Comparison of ENCODE assay signal across 8 mouse cellular contexts in genomic region chr8:94781838-94782235, GRCm38 (mm10). TPM values are rescaled to one million over a fixed set of nuclear protein-coding genes. Genes with fewer than 3 reads are reported as not detected.
DNase-seq lines count a peak whose midpoint lies in the region; ATAC-seq and TF ChIP-seq lines count a peak whose summit lies in the region.
"Had no signal": no experiment of that assay in that cellular context is flagged by ENCODE, and none has a peak within 500 bp of the region (broad histone marks: within the 10 kb centered on the region; RNA-seq: fewer than 3 reads in every experiment).

No protein-coding gene starts in this region.

- DNase-seq in right cerebral cortex, adult 18-20 months = peak; percentile 53
- no peak for DNase-seq in right cerebral cortex, postnatal 25 days
- DNase-seq in thymus, adult 2 months = no peak
- no peak for DNase-seq in left cerebral cortex, postnatal 14 days (ENCODE audit: low spot score in 2 of 2)
- no peak for DNase-seq in adrenal gland, adult 18-20 months (ENCODE audit: low spot score in 2 of 2)

- 13% methylated on average over 11 of the region's 11 CpGs for WGBS in heart, embryonic 13.5 days
- WGBS in limb, embryonic 13.5 days = 7% methylated on average over 11 of the region's 11 CpGs
- WGBS in thymus, adult 2 months = 43% methylated on average over 11 of the region's 11 CpGs

- no peaks in the 10 kb centered on the region for H3K9me3 ChIP-seq in heart, embryonic 13.5 days
- H3K9me3 ChIP-seq in limb, embryonic 13.5 days = no peaks in the 10 kb centered on the region

- no peak for TF ChIP-seq CTCF in thymus, adult 2 months (IDR thresholded peaks at IDR 0.05; ENCODE audit: borderline replicate concordance, control insufficient read depth, extremely low read depth, insufficient read depth, low read length, poor library complexity)

- no peak overlapping the region for H3K27ac ChIP-seq in heart, embryonic 13.5 days (replicated peaks)
- no peak overlapping the region for H3K27ac ChIP-seq in limb, embryonic 13.5 days
- H3K27ac ChIP-seq in thymus, adult 2 months (ENCODE audit: control insufficient read depth, insufficient read depth, low read length) = no peak overlapping the region

- peaks cover 63% of the 10 kb centered on the region for H3K4me1 ChIP-seq in heart, embryonic 13.5 days
- peaks cover 39% of the 10 kb centered on the region for H3K4me1 ChIP-seq in limb, embryonic 13.5 days
- peaks cover 4% of the 10 kb centered on the region; the same call in 1 of the 2 replicates for H3K4me1 ChIP-seq in thymus, adult 2 months (replicated peaks; ENCODE audit: control insufficient read depth, insufficient read depth, low read length)

- no peaks in the 10 kb centered on the region for H3K36me3 ChIP-seq in heart, embryonic 13.5 days
- no peaks in the 10 kb centered on the region for H3K36me3 ChIP-seq in limb, embryonic 13.5 days
- H3K36me3 ChIP-seq in thymus, adult 2 months (ENCODE audit: control insufficient read depth, insufficient read depth, low read length) = no peaks in the 10 kb centered on the region

- TF ChIP-seq POLR2A in thymus, adult 2 months (IDR thresholded peaks at IDR 0.05; ENCODE audit: control insufficient read depth, extremely low read depth, insufficient read depth, low read length, poor library complexity) = no peak

- H3K9ac ChIP-seq in heart, embryonic 13.5 days = peak overlapping the region; percentile 15
- H3K9ac ChIP-seq in limb, embryonic 13.5 days = no peak overlapping the region

- intact Hi-C loops in left cerebral cortex, postnatal 14 days (cut with DNase I) = no loop called here

- ATAC-seq in heart, embryonic 13.5 days (ENCODE audit: extremely low read depth, insufficient number of reproducible peaks, low FRiP score, low TSS enrichment) = peak; percentile 22; the same call in 1 of the 2 replicates
- peak; percentile 52; the same call in 1 of the 2 replicates for ATAC-seq in limb, embryonic 13.5 days (ENCODE audit: low FRiP score, low read depth)

- peak overlapping the region; percentile 53 for H3K4me2 ChIP-seq in heart, embryonic 13.5 days
- H3K4me2 ChIP-seq in limb, embryonic 13.5 days (replicated peaks) = peak overlapping the region; percentile 40

- no peaks in the 10 kb centered on the region; the same call in 1 of the 2 replicates for H3K27me3 ChIP-seq in heart, embryonic 13.5 days (replicated peaks)
- no peaks in the 10 kb centered on the region for H3K27me3 ChIP-seq in limb, embryonic 13.5 days
- H3K27me3 ChIP-seq in thymus, adult 2 months (ENCODE audit: control insufficient read depth, insufficient read depth, low read length) = no peaks in the 10 kb centered on the region

- 0 out of 2 replicates have a peak overlapping the region, but pooled peaks have one; percentile 4 for H3K4me3 ChIP-seq in heart, embryonic 13.5 days
- no peak overlapping the region for H3K4me3 ChIP-seq in limb, embryonic 13.5 days
- no peak overlapping the region for H3K4me3 ChIP-seq in thymus, adult 2 months (ENCODE audit: control insufficient read depth, insufficient read depth, low read length)
- H3K4me3 ChIP-seq: erythroblast, embryonic 14.5 days had no signal

RNA-seq across cellular contexts. Expression of gene Cx3cl1, which starts 10.0 kb away (rescaled TPM):
- 11.2 and 12.9 TPM in 2 replicates for polyA plus RNA-seq in heart, embryonic 13.5 days (2015; fragmentation: Nextera tagmentation; extraction: Ambion mirVana)
- polyA plus RNA-seq in limb, embryonic 13.5 days (2015; fragmentation: Nextera tagmentation; extraction: Ambion mirVana) = 6.3 and 6.8 TPM in 2 replicates
- 31.0 and 33.8 TPM in 2 replicates for polyA plus RNA-seq in thymus, adult 2 months (2012; rRNA removed)
- total RNA-seq in left cerebral cortex, postnatal 14 days (2021) = 100 to 1,000 TPM; 664 to 689 TPM
- 10 to 100 TPM; 31.3 to 35.4 TPM for total RNA-seq in adrenal gland, adult 18-20 months (2021)

RNA-seq across cellular contexts. Expression of gene Ccl17, which starts 28.4 kb away (rescaled TPM):
- polyA plus RNA-seq in heart, embryonic 13.5 days (2015; fragmentation: Nextera tagmentation; extraction: Ambion mirVana) = 0.43 and 0.63 TPM in 2 replicates
- 0.42 TPM in 1 of 2 replicates, not detected in the other for polyA plus RNA-seq in limb, embryonic 13.5 days (2015; fragmentation: Nextera tagmentation; extraction: Ambion mirVana)
- polyA plus RNA-seq in thymus, adult 2 months (2012; rRNA removed) = 8.0 and 15.7 TPM in 2 replicates
- 10 to 100 TPM; 17.7 to 18.3 TPM for total RNA-seq in left cerebral cortex, postnatal 14 days (2021)
- total RNA-seq in adrenal gland, adult 18-20 months (2021) = 1 to 10 TPM; 1.4 to 1.8 TPM
- polyA plus RNA-seq: erythroblast, embryonic 14.5 days had no signal

RNA-seq across cellular contexts. Expression of gene Ccl22, which starts 36.4 kb away (rescaled TPM):
- polyA plus RNA-seq in heart, embryonic 13.5 days (2015; fragmentation: Nextera tagmentation; extraction: Ambion mirVana) = not detected in 2 replicates
- not detected in 2 replicates for polyA plus RNA-seq in limb, embryonic 13.5 days (2015; fragmentation: Nextera tagmentation; extraction: Ambion mirVana)
- 109 and 122 TPM in 2 replicates for polyA plus RNA-seq in thymus, adult 2 months (2012; rRNA removed)
- total RNA-seq in left cerebral cortex, postnatal 14 days (2021) = not detected
- under 1 TPM in 1 of 2 experiments, not detected in 1; 0.60 TPM for total RNA-seq in adrenal gland, adult 18-20 months (2021)

RNA-seq across cellular contexts. Expression of gene Coq9, which starts 56.3 kb away (rescaled TPM):
- polyA plus RNA-seq in heart, embryonic 13.5 days (2015; fragmentation: Nextera tagmentation; extraction: Ambion mirVana) = 133 and 142 TPM in 2 replicates
- polyA plus RNA-seq in limb, embryonic 13.5 days (2015; fragmentation: Nextera tagmentation; extraction: Ambion mirVana) = 72.7 and 73.7 TPM in 2 replicates
- 166 and 176 TPM in 2 replicates for polyA plus RNA-seq in thymus, adult 2 months (2012; rRNA removed)
- 10 to 100 TPM; 77.1 to 81.3 TPM for total RNA-seq in left cerebral cortex, postnatal 14 days (2021)
- 100 to 1,000 TPM; 178 to 203 TPM for total RNA-seq in adrenal gland, adult 18-20 months (2021)

RNA-seq across cellular contexts. Expression of gene Ciapin1, which starts 56.3 kb away (rescaled TPM):
- polyA plus RNA-seq in heart, embryonic 13.5 days (2015; fragmentation: Nextera tagmentation; extraction: Ambion mirVana) = 90.9 and 98.2 TPM in 2 replicates
- 127 and 133 TPM in 2 replicates for polyA plus RNA-seq in limb, embryonic 13.5 days (2015; fragmentation: Nextera tagmentation; extraction: Ambion mirVana)
- polyA plus RNA-seq in thymus, adult 2 months (2012; rRNA removed) = 49.2 and 53.5 TPM in 2 replicates
- 10 to 100 TPM; 73.9 to 76.7 TPM for total RNA-seq in left cerebral cortex, postnatal 14 days (2021)
- 100 to 1,000 TPM in 1 of 2 experiments, 10 to 100 TPM in 1; 85.5 to 102 TPM for total RNA-seq in adrenal gland, adult 18-20 months (2021)

Comparison
In these comparisons a context has a peak if more than half of its experiments do, and no peak if none do; other contexts are left out.
1. RNA of gene Ccl22, which starts 36.4 kb away (polyA plus RNA-seq): 109 to 122 TPM in thymus, adult 2 months; not detected in heart, embryonic 13.5 days and not detected in limb, embryonic 13.5 days; every median in the first group is over 100 times any median in the second.